In genomic region chr3:28766935-28767334, GRCm38 (mm10) we compare ENCODE assay signal across 17 mouse cellular contexts.
"Had no signal": no experiment of that assay in that cellular context is flagged by ENCODE, and none has a peak within 500 bp of the region (broad histone marks: within the 10 kb centered on the region; RNA-seq: fewer than 3 reads in every experiment).

No protein-coding gene starts in this region.

- H3K4me2 ChIP-seq: liver, embryonic 13.5 days; midbrain, embryonic 13.5 days; stomach, embryonic 15.5 days had no signal

- H3K27me3 ChIP-seq: liver, embryonic 13.5 days; midbrain, embryonic 13.5 days; stomach, embryonic 15.5 days had no signal

- DNase-seq: kidney, adult 2 months; kidney, postnatal 25 days; layer of hippocampus, postnatal 36 days; liver, embryonic 13.5 days; right cerebral cortex, adult 18-20 months; right cerebral cortex, postnatal 14 days; spleen, adult 18-20 months; thymus, postnatal 4 days had no signal

- H3K9ac ChIP-seq: liver, embryonic 13.5 days; midbrain, embryonic 13.5 days; stomach, embryonic 15.5 days had no signal

- H3K27ac ChIP-seq: hindbrain, postnatal 0 days; kidney, postnatal 0 days; left cerebral cortex, adult 2 months; liver, embryonic 13.5 days; midbrain, embryonic 10.5 days; midbrain, embryonic 13.5 days; stomach, embryonic 15.5 days had no signal

- H3K36me3 ChIP-seq: liver, embryonic 13.5 days; midbrain, embryonic 10.5 days; midbrain, embryonic 13.5 days; stomach, embryonic 15.5 days had no signal

- H3K4me3 ChIP-seq: left cerebral cortex, adult 2 months; liver, embryonic 13.5 days; megakaryocyte, embryonic 14.5 days; midbrain, embryonic 10.5 days; midbrain, embryonic 13.5 days; stomach, embryonic 15.5 days had no signal

- H3K9me3 ChIP-seq: liver, embryonic 13.5 days; midbrain, embryonic 10.5 days; midbrain, embryonic 13.5 days; stomach, embryonic 15.5 days had no signal

- ATAC-seq: hindbrain, postnatal 0 days; inflammation-experienced regulatory T-cells, adult 6 months; intestine, embryonic 16.5 days; midbrain, embryonic 13.5 days had no signal

- H3K4me1 ChIP-seq: liver, embryonic 13.5 days; megakaryocyte, embryonic 14.5 days; midbrain, embryonic 10.5 days; midbrain, embryonic 13.5 days; stomach, embryonic 15.5 days had no signal
